Mouse (Mus musculus): Measurements from ENCODE around the gene Iqgap2. TPM values are rescaled to one million over a fixed set of nuclear protein-coding genes. Genes with fewer than 3 reads are reported as not detected.

Gene Iqgap2
- total and polyA plus RNA-seq, 3 experiments = 0.27 to 0.32 TPM; not detected in 1

- H3K4me1 ChIP-seq (ENCODE audit: control insufficient read depth in 1 of 2, insufficient read depth in 2 of 2, low read length in 2 of 2) = no peaks in the 10 kb centered on the region
- H3K9me3 ChIP-seq (replicated peaks; ENCODE audit: insufficient read depth, low read length) = no peaks in the 10 kb centered on the region
- no peak overlapping the region for H3K27ac ChIP-seq (ENCODE audit: control insufficient read depth, low read depth, low read length)
- no peak overlapping the region for H3K4me3 ChIP-seq (ENCODE audit: control insufficient read depth in 1 of 2, insufficient read depth in 1 of 2, low read depth in 2 of 2, low read length in 2 of 2)
- TF ChIP-seq MAZ (IDR thresholded peaks at IDR 0.05; ENCODE audit: low read depth, low read length) (no peak), E2F4 (IDR thresholded peaks at IDR 0.05; ENCODE audit: borderline replicate concordance, low read depth, low read length) (no peak), RCOR1 (IDR thresholded peaks at IDR 0.05; ENCODE audit: low read depth, low read length) (no peak), MYC (IDR thresholded peaks at IDR 0.05; ENCODE audit: low read depth, low read length) (no peak), TCF12 (IDR thresholded peaks at IDR 0.05; ENCODE audit: low read depth, low read length) (no peak)
- no peak for DNase-seq (ENCODE audit: low read depth, low spot score)
- no peaks in the 10 kb centered on the region for H3K27me3 ChIP-seq (ENCODE audit: control insufficient read depth in 1 of 2, insufficient read depth in 2 of 2, low read length in 2 of 2)
- no peak overlapping the region for H3K9ac ChIP-seq (ENCODE audit: control insufficient read depth, low read depth, low read length, poor library complexity, severe bottlenecking)
- no peaks in the 10 kb centered on the region for H3K79me2 ChIP-seq (ENCODE audit: control insufficient read depth, insufficient read depth, low read length, poor library complexity)
- no peaks in the 10 kb centered on the region for H3K36me3 ChIP-seq (ENCODE audit: control insufficient read depth in 1 of 2, insufficient read depth in 2 of 2, low read length in 2 of 2)
These were observed 72.8 kb downstream of the Iqgap2 start for GRCm38 (mm10) chr13:95818941-95819340.

GRCm38 (mm10) chr13:95813643-95814042 lies 78.1 kb downstream of the Iqgap2 start:
- H3K9me3 ChIP-seq (replicated peaks; ENCODE audit: insufficient read depth, low read length) = no peaks in the 10 kb centered on the region
- H3K27ac ChIP-seq (ENCODE audit: control insufficient read depth, low read depth, low read length) = no peak overlapping the region
- DNase-seq (ENCODE audit: low read depth, low spot score) = no peak
- H3K79me2 ChIP-seq (ENCODE audit: control insufficient read depth, insufficient read depth, low read length, poor library complexity) = no peaks in the 10 kb centered on the region
- no peak for TF ChIP-seq UBTF (IDR thresholded peaks at IDR 0.05; ENCODE audit: borderline replicate concordance, insufficient read depth, low read depth, low read length)
- no peak for TF ChIP-seq EP300 (IDR thresholded peaks at IDR 0.05; ENCODE audit: low read depth in 1 of 2, low read length in 2 of 2)
- no peak for TF ChIP-seq USF2 (IDR thresholded peaks at IDR 0.05; ENCODE audit: borderline replicate concordance in 1 of 2, insufficient read depth in 1 of 2, low read depth in 1 of 2, low read length in 2 of 2)
- TF ChIP-seq MEF2A (IDR thresholded peaks at IDR 0.05; ENCODE audit: extremely low read depth, insufficient replicate concordance, low read depth, low read length, poor library complexity, severe bottlenecking) = no peak
- TF ChIP-seq MYC (IDR thresholded peaks at IDR 0.05; ENCODE audit: low read depth, low read length) = no peak
- TF ChIP-seq CHD1 (IDR thresholded peaks at IDR 0.05; ENCODE audit: low read depth, low read length) = no peak
- H3K4me1 ChIP-seq (ENCODE audit: control insufficient read depth in 1 of 2, insufficient read depth in 2 of 2, low read length in 2 of 2) = no peaks in the 10 kb centered on the region
- no peak overlapping the region for H3K4me3 ChIP-seq (ENCODE audit: control insufficient read depth in 1 of 2, insufficient read depth in 1 of 2, low read depth in 2 of 2, low read length in 2 of 2)
- H3K9ac ChIP-seq (ENCODE audit: control insufficient read depth, low read depth, low read length, poor library complexity, severe bottlenecking) = no peak overlapping the region
- no peaks in the 10 kb centered on the region for H3K27me3 ChIP-seq (ENCODE audit: control insufficient read depth in 1 of 2, insufficient read depth in 2 of 2, low read length in 2 of 2)
- no peaks in the 10 kb centered on the region for H3K36me3 ChIP-seq (ENCODE audit: control insufficient read depth in 1 of 2, insufficient read depth in 2 of 2, low read length in 2 of 2)

GRCm38 (mm10) chr13:95810796-95811195 lies 80.9 kb downstream of the Iqgap2 start:
- Histone ChIP-seq H3K27ac (ENCODE audit: control insufficient read depth, low read depth, low read length) (no peak overlapping the region), H3K9ac (ENCODE audit: control insufficient read depth, low read depth, low read length, poor library complexity, severe bottlenecking) (no peak overlapping the region), H3K36me3 (ENCODE audit: control insufficient read depth in 1 of 2, insufficient read depth in 2 of 2, low read length in 2 of 2) (no peaks in the 10 kb centered on the region), H3K4me1 (ENCODE audit: control insufficient read depth in 1 of 2, insufficient read depth in 2 of 2, low read length in 2 of 2) (no peaks in the 10 kb centered on the region), H3K79me2 (ENCODE audit: control insufficient read depth, insufficient read depth, low read length, poor library complexity) (no peaks in the 10 kb centered on the region), H3K4me3 (ENCODE audit: control insufficient read depth in 1 of 2, insufficient read depth in 1 of 2, low read depth in 2 of 2, low read length in 2 of 2) (no peak overlapping the region), H3K27me3 (ENCODE audit: control insufficient read depth in 1 of 2, insufficient read depth in 2 of 2, low read length in 2 of 2) (no peaks in the 10 kb centered on the region), H3K9me3 (replicated peaks; ENCODE audit: insufficient read depth, low read length) (no peaks in the 10 kb centered on the region)
- TF ChIP-seq JUND (IDR thresholded peaks at IDR 0.05; ENCODE audit: low read depth, low read length) (no peak), MAFK (IDR thresholded peaks at IDR 0.05; ENCODE audit: borderline replicate concordance, low read depth, low read length) (no peak), USF1 (IDR thresholded peaks at IDR 0.05; ENCODE audit: low read depth, low read length) (no peak), HCFC1 (IDR thresholded peaks at IDR 0.05; ENCODE audit: low read depth, low read length) (no peak), E2F4 (IDR thresholded peaks at IDR 0.05; ENCODE audit: borderline replicate concordance, low read depth, low read length) (no peak), SIN3A (IDR thresholded peaks at IDR 0.05; ENCODE audit: low read length) (no peak), CHD2 (IDR thresholded peaks at IDR 0.05; ENCODE audit: low read length) (no peak), POLR2A (IDR thresholded peaks at IDR 0.05; ENCODE audit: control insufficient read depth in 1 of 2, insufficient read depth in 1 of 2, low read depth in 1 of 2, low read length in 2 of 2, poor library complexity in 1 of 2) (no peak), KAT2A (conservative IDR thresholded peaks at IDR 0.05; ENCODE audit: low read depth, low read length) (no peak), EP300 (IDR thresholded peaks at IDR 0.05; ENCODE audit: low read depth in 1 of 2, low read length in 2 of 2) (no peak), MAZ (IDR thresholded peaks at IDR 0.05; ENCODE audit: low read depth, low read length) (no peak), NRF1 (IDR thresholded peaks at IDR 0.05; ENCODE audit: insufficient read depth, low read depth, low read length, poor library complexity, severe bottlenecking) (no peak), MAX (IDR thresholded peaks at IDR 0.05; ENCODE audit: low read length) (no peak), TBP (IDR thresholded peaks at IDR 0.05; ENCODE audit: low read depth, low read length) (no peak), UBTF (IDR thresholded peaks at IDR 0.05; ENCODE audit: borderline replicate concordance, insufficient read depth, low read depth, low read length) (no peak), TCF12 (IDR thresholded peaks at IDR 0.05; ENCODE audit: low read depth, low read length) (no peak)
- no peak for DNase-seq (ENCODE audit: low read depth, low spot score)
